Mouse (Mus musculus): ENCODE data around the gene Mad2l2. TPM values are rescaled to one million over a fixed set of nuclear protein-coding genes. Genes with fewer than 3 reads are reported as not detected.

Gene Mad2l2
- polyA plus RNA-seq, 1 experiment from 2014 or later = 106 TPM

DNA sequence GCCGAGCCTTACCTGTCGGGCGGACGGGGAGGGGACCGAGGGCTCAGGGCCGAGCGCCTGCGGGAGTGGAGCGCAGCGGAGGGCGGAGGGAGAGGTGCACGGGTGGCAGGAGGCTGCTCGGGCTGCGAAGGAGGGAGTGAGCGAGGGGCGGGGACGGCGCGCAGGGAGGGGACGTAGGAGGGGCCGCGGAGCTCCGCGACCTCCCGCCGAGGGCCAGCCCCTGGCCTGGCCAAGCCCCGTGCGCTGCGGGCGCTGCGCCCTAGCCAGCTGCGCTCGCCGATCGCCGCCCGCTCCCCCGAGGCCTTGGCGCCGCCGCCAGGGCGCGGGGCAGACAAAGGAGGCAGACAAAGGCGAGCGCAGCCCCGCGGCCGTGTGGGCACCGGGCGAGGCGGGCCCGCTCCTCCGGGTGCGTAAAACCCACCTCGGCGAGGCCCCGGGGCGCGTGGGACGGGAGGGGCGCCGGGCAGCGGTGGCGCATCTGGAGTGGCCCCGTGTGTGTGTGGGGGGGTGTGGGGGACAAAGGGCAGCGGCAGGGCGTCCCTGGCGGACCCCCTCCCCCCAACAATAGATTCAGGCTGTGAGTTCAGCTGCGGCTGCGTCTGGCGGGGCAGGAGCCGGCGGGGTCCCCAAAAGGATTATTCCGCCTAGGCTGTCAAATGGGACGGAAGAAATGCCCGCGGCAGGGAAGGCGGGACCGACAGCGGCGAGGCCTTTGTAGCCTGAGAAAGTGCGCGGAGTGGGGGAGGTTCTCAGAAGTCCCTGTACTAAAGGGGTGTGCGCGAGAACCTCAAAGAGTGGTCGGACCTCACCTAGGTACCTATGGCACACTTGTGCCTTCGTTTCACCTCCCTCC is 603 bp downstream of the Mad2l2 start, which contains the start of gene Draxin:
Gene Draxin (minus strand): TSS at position 138 of the 853 bp plus-strand sequence.
- ATAC-seq = peak; percentile 83
- Histone ChIP-seq H3K27ac (peak within 1 kb of the TSS; percentile 99), H3K4me2 (replicated peaks) (peak within 1 kb of the TSS; percentile 61), H3K4me1 (replicated peaks) (peaks cover 59% of the 10 kb centered on the region), H3K36me3 (peaks cover 7% of the 10 kb centered on the region; the same call in 1 of the 2 replicates), H3K9me3 (no peaks in the 10 kb centered on the region; the same call in 1 of the 2 replicates), H3K4me3 (replicated peaks) (peak within 1 kb of the TSS; percentile 78), H3K9ac (replicated peaks) (peak within 1 kb of the TSS; percentile 98), H3K27me3 (no peaks in the 10 kb centered on the region)
- 0% methylated on average over 80 of the region's 87 CpGs for WGBS

DNA sequence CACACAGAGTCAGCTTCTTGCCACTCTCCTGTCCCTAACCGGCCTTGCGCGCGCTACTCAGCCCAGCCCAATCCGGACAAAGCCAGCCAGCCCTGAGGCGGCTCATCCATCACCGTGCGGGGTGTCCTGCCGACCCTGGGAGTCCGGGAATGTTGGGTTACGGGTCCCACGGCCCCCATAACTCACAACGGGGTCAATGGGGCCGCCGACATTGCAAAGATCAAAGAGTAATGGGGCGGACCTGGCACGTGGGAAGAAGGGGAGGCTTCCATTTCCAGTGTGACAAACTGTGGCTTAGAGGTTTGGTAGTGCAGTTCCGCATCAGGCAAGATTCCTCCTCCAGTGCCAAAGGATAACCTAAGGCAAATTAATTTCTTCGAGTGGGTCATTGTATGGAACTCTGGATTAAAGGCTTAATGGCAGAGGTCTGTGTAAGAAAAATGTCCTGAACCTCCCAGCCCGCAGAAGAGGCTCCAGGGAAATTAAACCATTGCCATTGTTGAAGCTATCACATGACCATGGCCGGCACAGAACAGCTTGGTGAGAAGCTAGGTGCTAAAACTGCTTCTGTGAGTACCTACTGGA is 1.4 kb downstream of the Mad2l2 start:
- Histone ChIP-seq H3K4me3 (replicated peaks) (peak overlapping the region; percentile 78), H3K27me3 (no peaks in the 10 kb centered on the region), H3K27ac (peak overlapping the region; percentile 99), H3K4me2 (replicated peaks) (peak overlapping the region; percentile 61), H3K36me3 (peaks cover 7% of the 10 kb centered on the region; the same call in 1 of the 2 replicates), H3K9ac (replicated peaks) (peak overlapping the region; percentile 98), H3K4me1 (replicated peaks) (peaks cover 52% of the 10 kb centered on the region), H3K9me3 (no peaks in the 10 kb centered on the region; the same call in 1 of the 2 replicates)
- under 1% methylated on average over 21 of the region's 21 CpGs for WGBS
- ATAC-seq = peak; percentile 69

- Histone ChIP-seq H3K9me3 (no peaks in the 10 kb centered on the region), H3K4me2 (replicated peaks) (no peak overlapping the region), H3K4me3 (replicated peaks) (no peak overlapping the region), H3K9ac (replicated peaks) (no peak overlapping the region), H3K27ac (no peak overlapping the region), H3K27me3 (no peaks in the 10 kb centered on the region), H3K4me1 (replicated peaks) (peaks cover 39% of the 10 kb centered on the region), H3K36me3 (no peaks in the 10 kb centered on the region; the same call in 1 of the 2 replicates)
- ATAC-seq = no peak
- WGBS = 82% methylated on average over 8 of the region's 8 CpGs
Measured at GRCm38 (mm10) chr4:148134988-148135387, 4.8 kb downstream of the Mad2l2 start.

- WGBS = 70% methylated on average over 8 of the region's 8 CpGs
Measured at GRCm38 (mm10) chr4:148137503-148137902, 7.3 kb downstream of the Mad2l2 start.

GRCm38 (mm10) chr4:148139767-148140097 is 9.5 kb downstream of the Mad2l2 start:
- H3K9ac ChIP-seq (replicated peaks) = peak overlapping the region; percentile 55
- no peaks in the 10 kb centered on the region for H3K9me3 ChIP-seq
- H3K27ac ChIP-seq = peak overlapping the region; percentile 91
- H3K4me3 ChIP-seq (replicated peaks) = peak overlapping the region; percentile 64
- WGBS = 1% methylated on average over 12 of the region's 12 CpGs
- peaks cover 41% of the 10 kb centered on the region for H3K4me1 ChIP-seq (replicated peaks)
- ATAC-seq = peak; percentile 15
- no peaks in the 10 kb centered on the region for H3K27me3 ChIP-seq
- peak overlapping the region; percentile 88 for H3K4me2 ChIP-seq (replicated peaks)
- H3K36me3 ChIP-seq = peaks cover 16% of the 10 kb centered on the region

More at GRCm38 (mm10) chr4:148137503-148137902, 7.3 kb downstream of the Mad2l2 start:
- Histone ChIP-seq H3K4me1 (replicated peaks) (peaks cover 43% of the 10 kb centered on the region), H3K4me3 (replicated peaks) (no peak overlapping the region), H3K36me3 (no peaks in the 10 kb centered on the region; the same call in 1 of the 2 replicates), H3K4me2 (replicated peaks) (no peak overlapping the region), H3K27me3 (no peaks in the 10 kb centered on the region), H3K9me3 (no peaks in the 10 kb centered on the region), H3K9ac (replicated peaks) (no peak overlapping the region), H3K27ac (no peak overlapping the region; the same call in 1 of the 2 replicates)
- no peak for ATAC-seq

DNA sequence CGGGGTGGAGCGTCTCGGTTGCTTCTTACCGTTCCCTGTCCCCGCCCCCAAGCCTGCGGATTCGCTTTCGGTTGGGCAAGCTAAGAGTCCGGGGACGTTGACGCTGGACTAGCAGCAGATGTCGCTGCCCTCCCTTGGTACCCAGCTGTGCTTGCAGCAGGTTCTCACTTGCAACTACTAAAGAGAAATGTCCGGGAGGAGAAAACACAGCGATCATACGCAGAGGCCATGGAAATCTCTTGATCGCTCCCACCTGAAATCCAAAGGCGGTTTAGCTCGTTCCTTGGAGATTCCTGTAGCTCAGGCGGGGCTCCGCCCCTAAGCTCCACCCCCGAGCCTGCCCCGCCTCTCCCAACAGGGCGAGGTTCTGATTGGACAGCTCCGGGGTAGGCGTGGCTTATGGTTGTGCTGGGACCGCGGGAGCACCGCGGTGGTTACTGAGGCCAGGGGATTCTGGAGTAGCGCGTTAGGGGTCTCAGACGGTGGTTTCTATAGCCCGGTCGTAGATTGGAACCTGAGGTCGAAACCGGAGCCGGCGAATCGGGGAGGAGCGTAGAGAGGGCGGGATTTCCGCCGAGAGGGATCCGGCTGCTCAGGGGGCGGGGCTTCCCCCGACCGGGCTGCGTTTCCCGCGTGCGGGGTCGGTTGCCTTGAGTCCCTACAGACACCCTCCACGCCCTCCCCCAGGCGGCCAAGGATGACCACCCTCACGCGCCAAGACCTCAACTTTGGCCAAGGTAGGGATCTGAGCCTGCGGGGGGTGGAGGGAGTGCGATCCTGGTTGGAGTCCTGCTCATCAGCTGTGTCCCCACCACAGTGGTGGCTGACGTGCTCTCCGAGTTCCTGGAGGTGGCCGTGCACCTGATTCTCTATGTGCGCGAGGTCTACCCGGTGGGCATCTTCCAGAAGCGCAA is 10.2 kb downstream of the Mad2l2 start:
- peak; percentile 93 for ATAC-seq
- no peaks in the 10 kb centered on the region for H3K9me3 ChIP-seq

GRCm38 (mm10) chr4:148143721-148144120 is 13.5 kb downstream of the Mad2l2 start:
- WGBS = 89% methylated on average over 5 of the region's 5 CpGs
- no peaks in the 10 kb centered on the region for H3K27me3 ChIP-seq
- no peak overlapping the region for H3K9ac ChIP-seq (replicated peaks)
- no peaks in the 10 kb centered on the region for H3K9me3 ChIP-seq
- no peak for ATAC-seq
- peaks cover 27% of the 10 kb centered on the region for H3K4me1 ChIP-seq (replicated peaks)
- H3K4me3 ChIP-seq (replicated peaks) = no peak overlapping the region
- H3K36me3 ChIP-seq = peaks cover 53% of the 10 kb centered on the region
- no peak overlapping the region for H3K4me2 ChIP-seq (replicated peaks)
- peak overlapping the region; percentile 14; the same call in 1 of the 2 replicates for H3K27ac ChIP-seq

More for the DNA sequence above, 10.2 kb downstream of the Mad2l2 start:
- under 1% methylated on average over 65 of the region's 65 CpGs for WGBS
- peak overlapping the region; percentile 91 for H3K27ac ChIP-seq
- peaks cover 41% of the 10 kb centered on the region for H3K4me1 ChIP-seq (replicated peaks)
- peaks cover 22% of the 10 kb centered on the region for H3K36me3 ChIP-seq
- peak overlapping the region; percentile 75 for H3K9ac ChIP-seq (replicated peaks)
- peak overlapping the region; percentile 88 for H3K4me2 ChIP-seq (replicated peaks)
- H3K4me3 ChIP-seq (replicated peaks) = peak overlapping the region; percentile 64
- H3K27me3 ChIP-seq = no peaks in the 10 kb centered on the region

GRCm38 (mm10) chr4:148147714-148148113 is 17.5 kb downstream of the Mad2l2 start:
- Histone ChIP-seq H3K36me3 (peaks cover 62% of the 10 kb centered on the region), H3K4me3 (replicated peaks) (no peak overlapping the region), H3K27ac (no peak overlapping the region), H3K27me3 (no peaks in the 10 kb centered on the region), H3K9ac (replicated peaks) (no peak overlapping the region), H3K4me2 (replicated peaks) (no peak overlapping the region), H3K9me3 (no peaks in the 10 kb centered on the region), H3K4me1 (replicated peaks) (peaks cover 21% of the 10 kb centered on the region)
- no peak for ATAC-seq
- WGBS = 91% methylated on average over 2 of the region's 2 CpGs

- peaks cover 66% of the 10 kb centered on the region for H3K36me3 ChIP-seq
- ATAC-seq = no peak
- H3K9ac ChIP-seq (replicated peaks) = no peak overlapping the region
- no peak overlapping the region for H3K4me3 ChIP-seq (replicated peaks)
- peaks cover 17% of the 10 kb centered on the region for H3K4me1 ChIP-seq (replicated peaks)
- no peaks in the 10 kb centered on the region for H3K27me3 ChIP-seq
- no peak overlapping the region for H3K27ac ChIP-seq
- H3K4me2 ChIP-seq (replicated peaks) = no peak overlapping the region
- WGBS = 80% methylated on average over 12 of the region's 12 CpGs
- H3K9me3 ChIP-seq = no peaks in the 10 kb centered on the region
Measured at GRCm38 (mm10) chr4:148149540-148149939, 19.4 kb downstream of the Mad2l2 start.

DNA sequence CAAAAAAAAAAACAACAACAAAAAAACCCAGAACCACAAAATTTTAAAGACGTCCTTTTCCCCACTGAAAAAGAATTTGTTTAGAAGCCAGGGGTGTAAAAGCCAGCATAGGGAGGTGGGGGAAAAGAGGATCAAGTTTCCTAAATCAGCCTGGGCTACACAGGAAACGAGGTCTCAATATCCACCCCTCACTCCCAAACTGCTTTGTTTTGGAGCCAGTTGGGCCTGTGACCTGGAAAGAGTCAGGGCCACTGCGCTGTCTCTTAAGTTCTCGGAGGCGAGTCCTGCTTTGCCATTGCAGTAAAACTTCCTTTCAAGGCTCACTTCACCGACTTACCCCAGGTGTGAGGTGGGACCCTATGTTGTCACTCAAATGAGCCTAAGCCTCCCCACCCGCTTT is 20.1 kb downstream of the Mad2l2 start:
- no peak for ATAC-seq
- H3K36me3 ChIP-seq = peaks cover 65% of the 10 kb centered on the region
- no peak overlapping the region for H3K27ac ChIP-seq

GRCm38 (mm10) chr4:148150953-148151266 is 20.7 kb downstream of the Mad2l2 start:
- WGBS = 63% methylated on average over 3 of the region's 3 CpGs
- H3K4me1 ChIP-seq (replicated peaks) = peaks cover 17% of the 10 kb centered on the region
- no peaks in the 10 kb centered on the region for H3K9me3 ChIP-seq
- H3K4me2 ChIP-seq (replicated peaks) = peak overlapping the region; percentile 91
- H3K27me3 ChIP-seq = no peaks in the 10 kb centered on the region
- H3K36me3 ChIP-seq = peaks cover 65% of the 10 kb centered on the region
- peak overlapping the region; percentile 82; the same call in 1 of the 2 replicates for H3K9ac ChIP-seq (replicated peaks)
- H3K4me3 ChIP-seq (replicated peaks) = peak overlapping the region; percentile 60
- no peak for ATAC-seq
- peak overlapping the region; percentile 93; the same call in 1 of the 2 replicates for H3K27ac ChIP-seq

More for the DNA sequence above, 20.1 kb downstream of the Mad2l2 start:
- WGBS = 63% methylated on average over 7 of the region's 7 CpGs
- no peak overlapping the region for H3K9ac ChIP-seq (replicated peaks)
- H3K4me3 ChIP-seq (replicated peaks) = no peak overlapping the region
- no peak overlapping the region for H3K4me2 ChIP-seq (replicated peaks)
- H3K4me1 ChIP-seq (replicated peaks) = peaks cover 17% of the 10 kb centered on the region
- H3K9me3 ChIP-seq = no peaks in the 10 kb centered on the region
- no peaks in the 10 kb centered on the region for H3K27me3 ChIP-seq
